Mouse (Mus musculus) embryonic facial prominence, embryonic 12.5 days (tissue): ENCODE data around the gene Sppl3. TPM values are rescaled to one million over a fixed set of nuclear protein-coding genes. Genes with fewer than 3 reads are reported as not detected.
A peak's percentile ranks its signal among the peaks of the same experiment; 100 is the strongest.

Experiments
- ATAC-seq: fragments of 200-750 bp; cut with Nextera tagmentation; 2 replicates; pipeline ENCODE4 v1.8.0; 2017; ENCODE audit not compliant: insufficient number of reproducible peaks, insufficient read depth, low FRiP score, low TSS enrichment
- H3K27ac ChIP-seq: fragments of 300-500 bp; sonication (generic); 2 replicates; pipeline ENCODE4 v1.5.1; 2016; ENCODE audit warnings: mild to moderate bottlenecking
- H3K27me3 ChIP-seq: fragments of 300-500 bp; sonication (generic); 2 replicates; pipeline ENCODE4 v1.6.1; 2016; ENCODE audit warnings: mild to moderate bottlenecking, moderate library complexity
- H3K36me3 ChIP-seq: fragments of 300-500 bp; sonication (generic); 2 replicates; pipeline ENCODE4 v1.6.1; 2016; ENCODE audit warnings: mild to moderate bottlenecking
- H3K4me1 ChIP-seq: fragments of 300-500 bp; sonication (generic); 2 replicates; pipeline ENCODE4 v1.6.1; 2016
- H3K4me2 ChIP-seq: fragments of 300-500 bp; sonication (generic); replicated peaks from 2 replicates; pipeline ENCODE4 v1.6.1; 2016; ENCODE audit warnings: mild to moderate bottlenecking, moderate library complexity
- H3K4me3 ChIP-seq: fragments of 300-500 bp; sonication (generic); 2 replicates; pipeline ENCODE4 v1.5.1; 2016; ENCODE audit warnings: mild to moderate bottlenecking
- H3K9ac ChIP-seq: fragments of 300-500 bp; sonication (generic); 2 replicates; pipeline ENCODE4 v1.6.1; 2016; ENCODE audit warnings: mild to moderate bottlenecking, moderate library complexity
- H3K9me3 ChIP-seq: fragments of 300-500 bp; sonication (generic); 2 replicates; pipeline ENCODE4 v1.6.1; 2016; ENCODE audit warnings: mild to moderate bottlenecking, moderate library complexity
- WGBS: fragments of 180-500 bp; shearing (Covaris S2); methylation state at CpG from one replicate; pipeline ENCODE4 v1.1.7; 2016; 5-methylcytosine and 5-hydroxymethylcytosine counted together
- polyA plus RNA-seq: library from polyadenylated mRNA; unstranded; fragments of >200 nt; fragmentation: Nextera tagmentation; extraction: Ambion mirVana; gene quantifications from 2 replicates; pipeline ENCODE4 v1.2.1, GENCODE M21; 2016

The Sppl3 gene
- polyA plus RNA-seq, 1 experiment from 2014 or later = 19.9 TPM

DNA sequence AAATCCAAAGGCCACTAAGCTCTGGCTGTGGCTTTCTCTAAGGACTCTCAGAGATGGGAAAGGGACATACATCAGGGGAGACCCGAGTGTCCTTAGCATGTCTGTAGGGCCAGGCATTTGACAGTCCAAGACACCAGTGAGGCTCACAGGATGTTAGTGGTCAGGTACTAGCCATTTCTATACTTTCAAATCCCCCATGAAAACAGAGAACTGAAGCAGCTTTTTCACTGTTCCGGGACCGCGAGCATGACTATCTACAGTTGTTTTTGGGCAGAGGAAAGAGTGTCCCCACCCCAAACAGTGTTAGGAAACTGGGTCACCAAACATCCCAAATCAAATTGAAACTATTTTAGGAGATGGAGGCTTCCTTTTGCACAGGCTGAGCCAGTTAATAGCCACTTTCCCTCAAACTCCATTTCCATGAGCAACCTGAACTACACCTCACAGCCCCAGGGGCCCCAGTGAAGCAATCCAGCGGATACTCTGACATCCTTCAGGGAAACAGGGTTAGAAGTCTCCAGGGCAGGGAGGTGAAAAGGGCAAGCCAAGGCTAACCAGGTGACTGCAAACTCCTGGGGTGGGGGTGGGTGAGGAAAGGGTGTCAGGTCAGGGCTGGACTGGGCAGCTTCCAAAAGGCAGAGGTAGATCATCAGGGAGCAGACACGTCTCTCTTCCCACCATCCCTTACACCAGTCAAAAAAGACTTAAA lies 122.6 kb downstream of the Sppl3 start:
- peak overlapping the region; percentile 87 for H3K9ac ChIP-seq
- H3K36me3 ChIP-seq = peaks cover 16% of the 10 kb centered on the region
- peak overlapping the region; percentile 94 for H3K4me3 ChIP-seq
- WGBS = 53% methylated on average over 6 of the region's 6 CpGs
- H3K27me3 ChIP-seq = no peaks in the 10 kb centered on the region
- no peak for ATAC-seq
- H3K27ac ChIP-seq = no peak overlapping the region
- H3K4me1 ChIP-seq = peaks cover 13% of the 10 kb centered on the region
- peak overlapping the region; percentile 70 for H3K4me2 ChIP-seq
- no peaks in the 10 kb centered on the region for H3K9me3 ChIP-seq

DNA sequence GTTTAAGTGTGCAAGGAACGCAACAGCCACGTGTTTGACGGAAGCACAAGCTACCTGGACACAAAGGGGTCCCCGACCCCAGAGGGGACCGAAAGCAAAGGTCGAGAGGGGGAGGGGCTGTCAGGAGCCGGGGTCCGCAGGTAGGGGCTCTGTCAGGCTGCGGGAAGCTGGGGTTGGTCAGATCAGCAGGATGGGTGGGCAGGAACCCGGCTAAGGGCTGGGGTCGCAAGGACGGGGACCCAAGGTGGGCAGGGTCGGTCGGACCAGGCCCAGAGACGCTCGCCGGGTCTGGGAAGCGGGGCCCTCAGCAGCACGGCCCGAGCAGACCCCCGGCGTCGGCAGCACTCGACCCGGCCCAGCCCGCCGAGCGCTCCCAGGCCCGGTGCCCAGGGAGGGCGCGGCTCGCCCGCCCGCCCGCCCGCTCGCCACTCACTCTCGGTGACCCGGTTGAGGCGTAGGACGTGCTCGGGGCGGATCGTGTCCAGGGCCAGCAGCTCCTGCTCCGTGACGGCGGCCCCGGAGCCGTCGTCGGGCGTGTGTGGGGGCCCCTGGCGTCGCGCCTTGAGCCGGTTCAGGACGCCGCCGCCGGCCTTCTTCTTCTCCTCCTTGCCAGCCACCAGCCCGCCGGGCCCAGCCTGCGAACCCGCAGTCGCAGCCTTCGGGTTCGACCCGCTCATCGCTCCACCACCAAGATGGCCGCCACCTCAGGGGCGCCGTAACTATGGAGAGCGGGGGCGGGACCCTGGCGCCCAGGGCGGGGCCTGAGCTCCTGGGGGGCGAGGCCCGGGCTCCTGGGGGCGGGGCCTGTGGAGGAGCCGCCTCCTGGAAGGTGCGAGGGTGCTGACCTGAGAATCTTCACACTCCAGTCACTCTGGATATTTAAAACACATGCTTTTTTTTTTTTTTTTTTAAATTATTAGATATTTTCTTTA lies 123.6 kb downstream of the Sppl3 start, which contains the start of gene Unc119b:
Unc119b (minus strand) TSS at position 742 of the 932 bp plus-strand sequence.
- Histone ChIP-seq H3K27me3 (no peaks in the 10 kb centered on the region), H3K4me1 (peaks cover 13% of the 10 kb centered on the region), H3K36me3 (peaks cover 8% of the 10 kb centered on the region), H3K27ac (0 out of 2 replicates have a peak within 1 kb of the TSS, but pooled peaks have one; percentile 50), H3K9me3 (no peaks in the 10 kb centered on the region), H3K4me3 (peak within 1 kb of the TSS; percentile 94), H3K9ac (peak within 1 kb of the TSS; percentile 87), H3K4me2 (peak within 1 kb of the TSS; percentile 70)
- ATAC-seq = peak; percentile 79
- WGBS = under 1% methylated on average over 65 of the region's 81 CpGs

DNA sequence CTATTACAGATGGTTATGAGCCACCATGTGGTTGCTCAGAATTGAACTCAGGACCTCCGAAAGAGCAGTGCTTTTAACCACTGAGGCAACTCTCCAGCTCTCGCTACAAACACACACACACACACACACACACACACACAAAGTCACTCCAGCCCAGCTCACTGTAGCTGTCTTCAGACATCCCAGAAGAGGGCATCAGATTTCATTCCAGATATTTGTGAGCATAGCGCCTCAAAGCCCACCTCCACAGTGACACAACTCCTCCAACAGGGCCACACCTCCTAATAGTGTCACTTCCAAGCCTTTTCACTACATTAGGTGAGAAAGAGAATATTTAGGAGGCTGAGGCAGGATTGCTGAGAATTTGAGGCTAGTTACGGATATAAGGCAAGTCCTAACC lies 128.2 kb downstream of the Sppl3 start:
- 60% methylated on average over 4 of the region's 4 CpGs for WGBS
- H3K4me1 ChIP-seq = no peaks in the 10 kb centered on the region
- no peak overlapping the region for H3K27ac ChIP-seq
- no peak for ATAC-seq
- H3K9me3 ChIP-seq = no peaks in the 10 kb centered on the region
- no peak overlapping the region for H3K4me2 ChIP-seq
- H3K9ac ChIP-seq = no peak overlapping the region
- 0 out of 2 replicates have a peak, but pooled peaks cover 7% of the 10 kb centered on the region for H3K36me3 ChIP-seq
- no peak overlapping the region for H3K4me3 ChIP-seq
- no peaks in the 10 kb centered on the region for H3K27me3 ChIP-seq

DNA sequence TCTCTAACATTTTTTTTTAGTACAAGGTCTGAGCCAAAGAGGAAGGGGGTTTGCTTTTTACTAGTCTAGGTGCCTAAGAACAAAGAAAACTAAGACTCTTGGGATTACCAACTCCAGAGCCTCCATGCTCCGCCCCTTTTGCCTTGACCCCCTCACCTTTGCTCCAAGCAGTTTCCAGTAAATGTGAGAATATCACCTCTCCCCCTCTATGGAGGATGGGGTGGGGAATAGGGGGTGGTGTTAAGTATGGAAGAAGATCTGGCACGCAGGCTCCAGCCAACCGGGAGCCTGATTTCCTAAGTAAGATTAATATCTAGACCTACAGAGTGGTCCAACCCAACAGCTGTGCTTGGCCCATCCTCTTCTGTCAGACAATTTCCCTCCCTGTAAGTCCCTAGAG lies 129.8 kb downstream of the Sppl3 start:
- ATAC-seq = no peak
- Histone ChIP-seq H3K4me3 (no peak overlapping the region), H3K27ac (no peak overlapping the region), H3K9ac (no peak overlapping the region), H3K36me3 (peaks cover 22% of the 10 kb centered on the region; the same call in 1 of the 2 replicates), H3K4me1 (no peaks in the 10 kb centered on the region), H3K9me3 (no peaks in the 10 kb centered on the region), H3K4me2 (no peak overlapping the region), H3K27me3 (no peaks in the 10 kb centered on the region)
- WGBS = 58% methylated on average over 3 of the region's 3 CpGs

DNA sequence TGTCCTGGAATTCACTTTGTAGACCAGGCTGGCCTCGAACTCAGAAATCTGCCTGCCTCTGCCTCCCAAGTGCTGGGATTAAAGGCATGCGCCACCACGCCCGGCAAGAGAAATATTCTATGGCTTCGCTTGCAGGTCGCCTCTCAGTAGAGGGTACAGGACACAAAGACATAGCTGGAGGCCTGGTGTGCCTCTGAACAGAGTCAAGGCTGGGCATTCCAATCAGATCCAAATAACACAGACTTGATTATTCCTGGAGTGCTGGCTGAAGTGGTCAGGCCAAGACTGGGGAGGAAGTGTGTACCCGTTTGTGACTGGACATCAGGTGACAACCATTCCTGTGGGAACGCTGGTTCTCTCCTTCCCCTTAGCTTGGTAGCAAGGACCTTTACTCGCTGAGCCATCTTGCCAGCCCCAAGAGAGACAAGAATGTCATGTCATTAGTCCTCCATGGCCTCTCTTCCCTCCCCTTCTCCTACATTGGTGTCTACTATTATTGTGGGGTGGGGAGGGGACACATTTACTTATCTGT lies 131.3 kb downstream of the Sppl3 start:
- no peak overlapping the region for H3K27ac ChIP-seq
- H3K36me3 ChIP-seq = peaks cover 37% of the 10 kb centered on the region
- H3K4me2 ChIP-seq = no peak overlapping the region
- no peak overlapping the region for H3K9ac ChIP-seq
- H3K9me3 ChIP-seq = no peaks in the 10 kb centered on the region
- H3K27me3 ChIP-seq = no peaks in the 10 kb centered on the region
- ATAC-seq = no peak
- WGBS = 94% methylated on average over 9 of the region's 9 CpGs
- no peak overlapping the region for H3K4me3 ChIP-seq
- H3K4me1 ChIP-seq = no peaks in the 10 kb centered on the region

DNA sequence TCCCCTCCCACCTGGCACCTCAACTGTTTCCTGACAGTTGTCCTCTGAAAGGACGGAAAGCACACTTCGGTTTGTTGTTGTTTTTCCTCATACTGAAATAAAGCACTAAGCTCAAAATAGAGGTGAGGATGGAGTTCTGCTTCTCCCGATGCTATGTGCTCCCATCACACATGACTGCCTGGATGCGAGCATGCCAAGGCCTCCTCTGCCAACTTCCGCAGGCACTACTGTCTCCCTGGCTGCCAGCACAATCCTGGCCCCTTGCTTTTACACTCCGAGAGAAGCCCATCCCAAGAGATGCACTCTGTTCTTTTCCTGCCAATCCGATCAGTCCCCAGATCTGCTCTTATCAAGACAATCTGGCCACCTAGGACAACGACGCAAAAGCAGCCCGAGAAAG lies 132.6 kb downstream of the Sppl3 start:
- Histone ChIP-seq H3K9ac (no peak overlapping the region), H3K9me3 (no peaks in the 10 kb centered on the region), H3K27ac (no peak overlapping the region), H3K27me3 (no peaks in the 10 kb centered on the region), H3K36me3 (peaks cover 50% of the 10 kb centered on the region), H3K4me1 (no peaks in the 10 kb centered on the region), H3K4me2 (no peak overlapping the region), H3K4me3 (no peak overlapping the region)
- WGBS = 77% methylated on average over 10 of the region's 10 CpGs
- no peak for ATAC-seq

DNA sequence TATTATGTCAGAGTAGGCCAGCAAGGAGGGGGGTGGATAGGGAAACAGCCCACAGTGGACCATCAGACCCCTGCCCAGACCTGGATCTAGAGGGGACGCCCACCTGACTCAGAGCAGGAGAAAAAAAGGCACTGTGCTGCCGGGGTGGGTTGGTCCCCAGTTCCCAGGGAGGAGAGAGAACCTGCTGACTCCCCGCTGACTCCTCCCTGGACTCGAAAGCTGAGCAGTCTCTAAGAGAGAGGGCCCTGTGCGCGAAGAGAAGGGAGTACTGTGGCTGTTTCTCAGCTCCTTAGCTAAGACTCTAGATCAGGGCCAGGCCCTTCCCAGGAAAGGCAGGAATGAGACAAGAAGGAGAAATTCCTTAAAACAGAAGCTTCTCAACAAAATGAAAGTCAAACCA lies 133.5 kb downstream of the Sppl3 start:
- Histone ChIP-seq H3K36me3 (peaks cover 57% of the 10 kb centered on the region), H3K9me3 (no peaks in the 10 kb centered on the region), H3K4me3 (no peak overlapping the region), H3K4me1 (no peaks in the 10 kb centered on the region), H3K27me3 (no peaks in the 10 kb centered on the region), H3K9ac (no peak overlapping the region), H3K4me2 (no peak overlapping the region), H3K27ac (no peak overlapping the region)
- WGBS = 65% methylated on average over 6 of the region's 6 CpGs
- ATAC-seq = no peak

DNA sequence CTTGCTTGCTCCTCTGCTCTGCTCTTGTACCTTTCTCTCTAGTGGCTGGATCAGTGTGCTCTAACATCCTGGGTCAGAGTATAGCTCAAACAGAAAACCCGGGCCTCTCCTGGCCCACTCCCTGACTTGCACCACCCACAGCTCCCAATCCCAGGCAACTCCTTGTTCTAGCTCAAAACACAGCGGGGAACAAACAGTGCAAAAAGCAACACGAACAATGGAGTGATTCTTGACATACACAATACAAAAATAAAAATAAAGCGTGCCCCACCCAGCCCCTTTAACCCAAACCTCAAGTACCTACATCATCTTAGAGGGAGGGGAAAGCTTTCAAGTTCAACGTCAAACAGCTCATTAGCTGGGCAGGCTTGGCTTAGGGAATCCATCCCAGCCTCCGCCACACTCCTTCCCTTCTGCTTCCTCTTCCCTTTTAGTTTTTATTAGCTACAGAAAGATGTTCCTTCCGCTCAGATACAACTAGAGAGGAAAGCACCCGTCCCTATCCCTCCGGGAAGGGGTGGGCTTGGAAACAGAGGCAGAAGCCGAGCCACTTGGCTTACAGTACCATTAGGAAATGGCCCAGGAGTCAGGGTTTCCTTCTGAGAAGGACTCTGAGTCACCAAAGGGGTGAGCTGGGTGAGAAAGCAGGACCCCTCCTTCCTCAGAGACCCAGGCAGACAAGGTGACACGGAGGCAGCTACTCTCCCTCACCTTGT lies 134.5 kb downstream of the Sppl3 start:
- no peak overlapping the region for H3K27ac ChIP-seq
- H3K4me3 ChIP-seq = no peak overlapping the region
- ATAC-seq = no peak
- no peaks in the 10 kb centered on the region for H3K4me1 ChIP-seq
- H3K4me2 ChIP-seq = no peak overlapping the region
- no peaks in the 10 kb centered on the region for H3K9me3 ChIP-seq
- peaks cover 66% of the 10 kb centered on the region for H3K36me3 ChIP-seq
- no peak overlapping the region for H3K9ac ChIP-seq
- H3K27me3 ChIP-seq = no peaks in the 10 kb centered on the region
- WGBS = 81% methylated on average over 11 of the region's 11 CpGs

DNA sequence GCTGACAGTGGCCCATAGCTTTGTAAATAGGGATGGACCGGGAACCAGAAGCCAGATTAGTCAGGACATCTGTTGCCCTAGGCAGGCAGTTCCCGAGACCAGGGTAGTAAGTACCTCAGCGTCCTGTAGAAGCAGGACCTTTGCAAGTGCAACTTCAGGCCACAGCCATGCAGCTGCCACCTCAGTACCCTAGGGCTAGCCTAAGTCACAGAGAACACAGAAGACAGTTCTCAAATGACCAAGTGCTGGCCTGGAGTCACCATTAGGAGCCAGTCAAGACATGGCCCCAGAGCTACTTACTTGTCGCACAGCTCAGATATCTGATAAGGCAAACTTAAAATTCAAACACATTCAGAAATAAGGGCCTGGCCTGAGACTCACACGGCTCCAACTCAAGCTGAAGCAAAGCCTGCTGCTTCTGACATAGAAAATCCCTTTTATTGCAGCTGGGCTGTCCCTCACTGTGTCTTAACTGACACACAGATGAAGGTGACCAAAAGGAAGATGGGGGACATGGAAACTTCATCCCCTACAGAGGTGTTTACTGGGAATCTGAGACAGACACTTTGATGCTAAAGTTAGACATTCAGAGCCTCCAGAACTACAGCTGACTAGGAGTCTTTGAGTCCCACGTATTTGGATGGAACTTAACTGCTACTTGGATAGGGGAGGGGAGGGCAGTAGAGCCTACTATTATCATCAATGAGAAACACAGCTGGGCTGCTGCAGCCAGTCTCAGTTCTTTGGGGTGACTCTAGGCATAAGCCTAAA lies 135.2 kb downstream of the Sppl3 start:
- peaks cover 74% of the 10 kb centered on the region for H3K36me3 ChIP-seq

DNA sequence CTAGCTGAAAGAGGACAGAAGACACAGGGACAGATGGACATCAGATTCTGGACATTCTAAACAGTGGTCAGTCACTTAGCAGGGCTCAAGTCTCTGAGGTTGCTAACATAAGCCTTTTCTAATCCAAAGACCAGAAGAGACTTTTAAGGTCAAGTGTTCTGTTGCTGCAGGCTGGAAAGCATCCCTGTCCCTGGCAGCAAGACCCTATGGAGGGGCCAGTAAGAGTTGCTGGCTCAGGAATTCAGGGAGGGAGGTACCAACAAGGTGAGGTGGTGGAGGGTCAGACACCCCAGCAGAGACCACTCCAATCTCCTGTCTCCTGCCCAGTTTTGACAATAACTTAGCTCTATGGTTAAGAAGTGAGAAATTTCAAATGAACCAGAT lies 135.8 kb downstream of the Sppl3 start:
- Histone ChIP-seq H3K4me2 (no peak overlapping the region), H3K27ac (no peak overlapping the region), H3K4me3 (no peak overlapping the region), H3K27me3 (no peaks in the 10 kb centered on the region), H3K9me3 (no peaks in the 10 kb centered on the region), H3K36me3 (peaks cover 74% of the 10 kb centered on the region), H3K4me1 (no peaks in the 10 kb centered on the region), H3K9ac (no peak overlapping the region)
- no peak for ATAC-seq

More for the DNA sequence above, 135.2 kb downstream of the Sppl3 start:
- H3K9me3 ChIP-seq = no peaks in the 10 kb centered on the region
- H3K9ac ChIP-seq = no peak overlapping the region
- H3K4me1 ChIP-seq = no peaks in the 10 kb centered on the region
- H3K4me2 ChIP-seq = no peak overlapping the region
- no peak overlapping the region for H3K4me3 ChIP-seq
- WGBS = 77% methylated on average over 6 of the region's 6 CpGs
- no peak for ATAC-seq
- no peaks in the 10 kb centered on the region for H3K27me3 ChIP-seq
- H3K27ac ChIP-seq = no peak overlapping the region

DNA sequence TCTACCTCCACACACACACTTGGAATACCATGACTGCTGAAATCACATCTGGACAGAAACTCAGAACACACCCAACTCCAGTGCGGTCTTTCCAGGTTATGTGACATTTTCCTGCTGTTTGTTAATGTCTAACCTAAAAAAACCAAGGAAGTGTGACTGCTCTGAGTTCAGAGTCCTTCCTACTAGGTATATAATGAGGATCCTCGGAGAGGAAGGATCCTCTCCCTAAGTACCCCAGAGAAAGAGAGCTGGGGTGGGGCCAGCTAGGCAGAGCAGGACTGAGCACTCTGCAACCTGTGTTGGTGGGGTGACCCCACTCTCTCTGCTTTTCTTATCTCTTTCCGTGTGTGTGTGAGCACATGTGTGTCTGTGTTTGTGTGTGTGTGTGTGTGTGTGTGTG lies 136.5 kb downstream of the Sppl3 start:
- peaks cover 4% of the 10 kb centered on the region; the same call in 1 of the 2 replicates for H3K4me1 ChIP-seq

More for the DNA sequence above, 136.5 kb downstream of the Sppl3 start:
- H3K36me3 ChIP-seq = peaks cover 74% of the 10 kb centered on the region
- 92% methylated on average over 3 of the region's 3 CpGs for WGBS
- no peaks in the 10 kb centered on the region for H3K27me3 ChIP-seq
- ATAC-seq = no peak
- H3K27ac ChIP-seq = no peak overlapping the region
- H3K9ac ChIP-seq = no peak overlapping the region
- H3K4me3 ChIP-seq = no peak overlapping the region
- H3K9me3 ChIP-seq = no peaks in the 10 kb centered on the region
- no peak overlapping the region for H3K4me2 ChIP-seq
